Mouse (Mus musculus) cerebellum, postnatal 4 days (tissue): ENCODE data around the gene Dusp28.

Source experiments
- DNase-seq, 2 experiments: peaks; one replicate each; pipeline ENCODE4 v3.0.0; 2022; ENCODE audit warnings: low spot score in 2 of 2, mixed read lengths in 1 of 2

Gene Dusp28

DNA sequence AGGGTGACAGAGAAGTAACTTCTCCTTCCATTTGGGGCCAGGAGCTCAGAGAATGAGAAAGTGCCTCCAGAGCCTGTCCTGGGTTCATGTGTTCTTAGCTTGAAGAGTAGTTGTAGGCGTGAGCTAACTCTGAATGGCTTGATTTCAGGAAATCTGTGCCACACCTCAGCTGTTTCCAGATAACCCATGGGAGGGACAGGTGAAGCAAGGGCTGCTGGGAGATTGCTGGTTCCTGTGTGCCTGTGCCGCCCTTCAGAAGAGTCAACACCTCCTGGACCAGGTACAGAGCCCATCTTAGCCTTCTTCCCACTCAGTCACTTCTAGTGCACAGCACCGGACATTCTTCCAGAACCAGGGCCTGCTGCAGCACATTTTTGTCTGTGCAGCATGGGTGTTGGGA is 31.0 kb downstream of the Dusp28 start:
- no peak for DNase-seq

DNA sequence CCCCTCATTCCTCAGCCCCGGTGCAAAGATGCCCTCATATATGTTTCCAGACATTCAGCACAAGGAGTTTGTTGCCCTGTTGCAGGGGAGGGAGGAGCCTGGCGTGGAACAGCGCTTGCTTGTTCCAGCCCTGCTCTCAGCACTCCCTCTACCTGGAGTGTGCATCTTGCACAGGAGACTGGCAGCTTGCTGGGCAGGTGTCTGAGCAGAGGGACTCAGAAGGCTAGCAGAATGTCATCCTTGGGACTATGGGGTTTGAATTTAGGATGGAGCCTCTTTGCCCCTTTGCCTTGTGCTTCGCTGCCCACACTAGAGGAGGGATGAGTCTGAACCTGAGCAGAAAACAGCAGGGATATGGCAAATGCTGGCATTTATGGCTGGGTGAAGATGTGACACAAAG is 33.0 kb downstream of the Dusp28 start:
- no peak for DNase-seq

DNA sequence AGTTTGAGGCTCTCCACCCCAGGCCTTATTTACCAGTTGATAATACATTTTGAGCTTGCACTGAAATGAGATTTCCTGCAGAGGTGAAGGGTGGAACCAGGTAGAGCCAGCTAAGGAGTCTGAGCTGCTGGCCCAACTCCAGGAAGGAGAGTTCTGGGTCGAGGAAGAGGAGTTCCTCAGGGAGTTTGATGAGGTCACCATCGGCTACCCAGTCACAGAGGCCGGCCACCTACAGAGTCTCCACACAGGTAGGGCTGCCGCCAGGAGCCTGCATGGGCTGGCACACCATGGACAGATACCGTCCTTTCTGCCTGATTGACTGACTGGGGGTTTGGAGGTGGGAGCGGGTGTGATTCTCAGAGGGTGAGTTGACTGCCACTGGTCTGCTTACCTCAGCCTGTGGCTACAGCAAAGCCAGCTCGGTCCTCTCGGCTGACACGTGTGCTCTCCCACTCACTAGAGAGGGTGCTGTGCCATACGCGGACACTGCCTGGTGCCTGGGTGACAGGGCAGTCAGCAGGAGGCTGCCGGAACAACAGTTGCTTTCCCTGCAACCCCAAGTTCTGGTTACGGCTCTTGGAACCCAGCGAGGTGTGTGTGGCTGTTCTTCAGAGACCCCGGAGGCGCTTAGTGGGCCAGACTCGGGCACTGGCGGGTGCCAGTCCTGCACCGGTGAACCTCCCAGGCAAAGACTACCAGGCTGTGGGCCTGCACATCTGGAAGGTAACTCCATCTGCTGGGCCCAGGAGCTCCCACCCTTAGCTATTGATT is 36.6 kb downstream of the Dusp28 start:
- DNase-seq: no peak

DNA sequence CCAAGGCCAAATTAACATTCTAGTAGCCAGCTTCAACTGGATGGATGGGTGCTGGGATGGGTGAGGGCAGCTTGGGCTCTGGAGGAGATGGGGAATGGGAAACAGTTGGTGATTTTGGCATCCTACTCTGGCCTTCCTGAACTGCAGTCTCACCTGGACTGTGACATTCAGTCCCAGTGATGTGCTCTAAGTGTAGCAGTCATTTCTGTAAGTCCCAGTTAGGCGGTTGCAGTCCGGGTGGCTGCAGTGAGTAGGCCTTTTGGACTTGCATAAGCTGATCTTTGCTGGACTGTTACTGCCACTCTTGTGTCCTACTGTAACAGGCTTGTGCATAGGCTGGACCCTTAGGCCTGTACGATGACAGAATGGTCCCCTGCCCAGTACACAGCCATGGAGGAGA is 41.2 kb downstream of the Dusp28 start:
- DNase-seq: no peak

DNA sequence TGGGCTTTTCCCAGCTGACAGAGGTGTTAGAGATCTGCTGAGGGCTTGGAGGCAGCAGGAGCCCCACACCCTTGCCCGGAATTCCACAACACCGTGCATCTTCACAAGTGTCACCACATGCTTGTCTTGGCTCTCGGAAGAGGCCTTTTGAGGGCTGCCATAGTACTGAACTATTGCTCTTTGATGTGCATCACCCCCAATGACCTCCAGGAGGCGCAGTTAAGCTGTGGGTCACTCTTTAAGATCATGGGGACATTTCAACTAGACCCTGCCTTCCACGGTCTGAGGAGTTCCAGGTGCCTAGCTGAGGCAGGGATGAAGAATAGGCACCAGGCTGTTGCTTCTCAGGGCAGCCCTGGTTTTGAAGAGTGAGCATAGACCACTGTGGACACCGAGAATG is 42.6 kb downstream of the Dusp28 start:
- peak in 1 of 2 experiments; percentile 21 for DNase-seq

DNA sequence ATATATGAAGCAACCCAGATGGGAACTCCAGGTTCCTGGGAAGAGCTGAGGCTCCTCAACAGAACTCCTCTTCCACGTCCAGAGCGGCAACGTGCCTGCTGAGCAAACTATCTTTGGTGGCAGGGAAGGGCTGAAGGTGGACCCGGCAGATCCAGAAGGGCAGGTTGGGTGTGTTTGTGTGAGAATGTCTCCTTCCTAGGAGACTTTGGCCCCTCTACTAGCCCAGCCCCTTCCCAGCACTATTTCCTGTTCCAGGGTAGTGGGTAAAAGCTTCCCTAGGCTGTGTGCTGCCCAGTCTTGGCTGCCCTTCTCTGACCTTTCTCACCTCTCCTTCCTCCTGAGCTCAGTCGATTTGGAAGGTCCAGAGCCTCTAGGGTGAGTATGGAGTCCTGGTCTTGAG is 43.8 kb downstream of the Dusp28 start, which contains the start of gene Gpr35:
Gene Gpr35 (plus strand): TSS at position 259 of the 400 bp plus-strand sequence.
- DNase-seq: no peak

DNA sequence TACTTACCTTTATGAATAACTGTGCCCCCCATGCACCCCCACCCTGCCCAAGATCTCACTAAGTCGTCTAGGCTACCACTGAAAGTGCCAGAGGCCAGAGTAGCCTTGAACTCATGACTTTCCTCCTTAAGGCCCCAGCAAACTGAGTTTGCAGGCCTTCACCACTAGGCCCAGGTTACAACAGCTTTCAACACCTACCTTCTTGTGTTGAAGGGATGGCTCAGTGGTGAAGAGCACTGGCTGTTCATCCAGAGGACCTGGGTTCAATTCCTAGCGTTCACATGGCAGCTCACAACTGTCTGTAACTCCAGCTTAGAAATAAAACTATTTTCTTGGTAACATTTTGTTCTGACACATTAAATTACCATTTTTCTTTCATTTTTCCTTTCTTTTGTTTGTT is 46.9 kb downstream of the Dusp28 start:
- DNase-seq: no peak

DNA sequence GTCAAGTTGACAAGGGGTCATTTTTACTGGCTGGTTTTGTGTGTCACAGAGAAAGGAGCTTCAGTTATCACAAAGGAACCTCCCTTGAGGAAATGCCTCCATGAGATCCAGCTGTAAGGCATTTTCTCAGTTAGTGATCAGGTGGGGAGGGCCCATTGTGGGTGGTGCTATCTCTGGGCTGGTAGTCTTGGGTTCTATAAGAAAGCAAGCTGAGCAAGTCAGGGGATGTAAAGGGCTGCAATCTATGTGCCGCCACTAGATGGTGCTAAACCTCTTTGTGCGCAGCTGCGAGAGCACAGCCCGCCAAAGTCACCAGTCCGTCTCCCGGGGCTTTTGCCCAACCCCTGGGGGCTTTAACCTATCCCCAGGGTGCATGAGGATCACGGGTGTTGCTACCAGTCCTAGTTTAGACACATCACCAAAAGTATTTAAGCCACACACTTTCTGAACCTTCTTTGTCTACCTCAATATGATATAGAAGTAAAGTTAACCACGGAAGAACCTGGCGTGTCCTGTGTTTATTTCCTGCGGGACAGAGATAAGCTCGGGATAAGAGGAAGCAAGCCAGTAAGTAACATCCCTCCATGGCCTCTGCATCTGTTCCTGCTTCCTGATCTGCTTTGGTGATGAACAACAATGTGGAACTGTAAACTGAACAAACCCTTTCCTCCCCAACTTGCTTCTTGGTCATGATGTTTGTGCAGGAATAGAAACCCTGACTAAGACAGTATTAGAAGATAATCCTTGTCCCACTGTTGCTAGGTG is 50.0 kb downstream of the Dusp28 start:
- DNase-seq: peak; percentile 52 to 73
